Mouse (Mus musculus) MEL (cell line): ENCODE measurements around the gene Abcc4. TPM values are rescaled to one million over a fixed set of nuclear protein-coding genes. Genes with fewer than 3 reads are reported as not detected.

ENCODE experiments used
- DNase-seq: peaks from one replicate; pipeline ENCODE4 v3.0.0; 2011; ENCODE audit warnings: low read depth, low spot score
- H3K27ac ChIP-seq: 2 replicates; pipeline ENCODE4 v1.5.1; 2012; ENCODE audit warnings: low read depth, mild to moderate bottlenecking, control low read depth, low read length, moderate library complexity; ENCODE audit not compliant: control insufficient read depth
- H3K27me3 ChIP-seq, 2 experiments: fragments of 150-350 bp in 1 of 2; sonication (generic) in 1 of 2; 2 replicates each; pipeline ENCODE4 v1.6.1; 2012; ENCODE audit warnings: low read length in 2 of 2, mild to moderate bottlenecking in 2 of 2, improper control_type of control experiment in 1 of 2, moderate library complexity in 1 of 2; ENCODE audit not compliant: insufficient read depth in 2 of 2, control insufficient read depth in 1 of 2
- H3K36me3 ChIP-seq, 2 experiments: 2 replicates each; pipeline ENCODE4 v1.6.1; 2012 to 2014; ENCODE audit warnings: low read length in 2 of 2, improper control_type of control experiment in 1 of 2, inconsistent platforms in 1 of 2, mild to moderate bottlenecking in 1 of 2; ENCODE audit not compliant: insufficient read depth in 2 of 2, control insufficient read depth in 1 of 2
- H3K4me1 ChIP-seq, 2 experiments: fragments of 150-350 bp in 1 of 2; sonication (generic) in 1 of 2; 2 replicates each; pipeline ENCODE4 v1.6.1; 2012; ENCODE audit warnings: low read length in 2 of 2, improper control_type of control experiment in 1 of 2, mild to moderate bottlenecking in 1 of 2; ENCODE audit not compliant: insufficient read depth in 2 of 2, control insufficient read depth in 1 of 2
- H3K4me3 ChIP-seq, 2 experiments: fragments of 150-350 bp in 1 of 2; sonication (generic) in 1 of 2; 2 replicates each; pipeline ENCODE4 v1.5.1; 2012; ENCODE audit warnings: low read depth in 2 of 2, low read length in 2 of 2, mild to moderate bottlenecking in 2 of 2, moderate library complexity in 2 of 2, control low read depth in 1 of 2, improper control_type of control experiment in 1 of 2; ENCODE audit not compliant: control insufficient read depth in 1 of 2, insufficient read depth in 1 of 2
- H3K79me2 ChIP-seq: 2 replicates; pipeline ENCODE4 v1.6.1; 2012; ENCODE audit warnings: mild to moderate bottlenecking, low read length, moderate library complexity; ENCODE audit not compliant: control insufficient read depth, poor library complexity, insufficient read depth
- H3K9ac ChIP-seq: 2 replicates; pipeline ENCODE4 v1.6.1; 2012; ENCODE audit warnings: low read depth, mild to moderate bottlenecking, control low read depth, low read length, moderate library complexity; ENCODE audit not compliant: control insufficient read depth, poor library complexity, severe bottlenecking
- H3K9me3 ChIP-seq: fragments of 150-350 bp; sonication (generic); replicated peaks from 2 replicates; pipeline ENCODE4 v1.6.1; 2012; ENCODE audit warnings: mild to moderate bottlenecking, low read length, improper control_type of control experiment, moderate library complexity; ENCODE audit not compliant: insufficient read depth
- CHD2 ChIP-seq: IDR thresholded peaks from 2 replicates; pipeline ENCODE4 v1.6.1; 2011; ENCODE audit warnings: low read length, improper control_type of control experiment
- E2F4 ChIP-seq: IDR thresholded peaks from 2 replicates; pipeline ENCODE4 v1.6.1; 2011; ENCODE audit warnings: low read depth, low read length, improper control_type of control experiment, borderline replicate concordance
- JUND ChIP-seq: IDR thresholded peaks from 2 replicates; pipeline ENCODE4 v1.6.1; 2011; ENCODE audit warnings: low read depth, mild to moderate bottlenecking, improper control_type of control experiment, low read length
- KAT2A ChIP-seq: conservative IDR thresholded peaks from 2 replicates; pipeline ENCODE4 v1.6.1; 2012; ENCODE audit warnings: low read depth, low read length, improper control_type of control experiment, inconsistent platforms
- MAFK ChIP-seq: IDR thresholded peaks from 2 replicates; pipeline ENCODE4 v1.6.1; 2011; ENCODE audit warnings: low read depth, mild to moderate bottlenecking, low read length, improper control_type of control experiment, borderline replicate concordance
- MEF2A ChIP-seq: IDR thresholded peaks from 2 replicates; pipeline ENCODE4 v1.6.1; 2014; ENCODE audit warnings: low read depth, mild to moderate bottlenecking, inconsistent platforms, low read length, improper control_type of control experiment; ENCODE audit not compliant: poor library complexity, insufficient replicate concordance, severe bottlenecking; ENCODE audit errors: extremely low read depth
- MYC ChIP-seq: IDR thresholded peaks from 2 replicates; pipeline ENCODE4 v1.6.1; 2011; ENCODE audit warnings: low read depth, mild to moderate bottlenecking, low read length, improper control_type of control experiment, moderate library complexity
- NELFE ChIP-seq: IDR thresholded peaks from 2 replicates; pipeline ENCODE4 v1.6.1; 2011; ENCODE audit warnings: low read depth, low read length, improper control_type of control experiment
- NRF1 ChIP-seq: IDR thresholded peaks from 2 replicates; pipeline ENCODE4 v1.6.1; 2014; ENCODE audit warnings: low read depth, mild to moderate bottlenecking, inconsistent platforms, low read length, improper control_type of control experiment, moderate library complexity; ENCODE audit not compliant: poor library complexity, insufficient read depth, severe bottlenecking
- POLR2AphosphoS2 ChIP-seq: IDR thresholded peaks from 2 replicates; pipeline ENCODE4 v1.6.1; 2011; ENCODE audit warnings: low read length, improper control_type of control experiment
- POLR2AphosphoS5 ChIP-seq: IDR thresholded peaks from 2 replicates; pipeline ENCODE4 v1.6.1; 2012; ENCODE audit warnings: low read depth, borderline replicate concordance, mild to moderate bottlenecking, inconsistent platforms, low read length, moderate library complexity, mixed read lengths
- RAD21 ChIP-seq: IDR thresholded peaks from 2 replicates; pipeline ENCODE4 v1.6.1; 2011; ENCODE audit warnings: mild to moderate bottlenecking, low read depth, low read length, improper control_type of control experiment
- RCOR1 ChIP-seq: IDR thresholded peaks from 2 replicates; pipeline ENCODE4 v1.6.1; 2012; ENCODE audit warnings: low read depth, mild to moderate bottlenecking, inconsistent platforms, low read length, improper control_type of control experiment
- TAL1 ChIP-seq: IDR thresholded peaks from 2 replicates; pipeline ENCODE4 v1.6.1; 2012; ENCODE audit warnings: mild to moderate bottlenecking, inconsistent platforms, low read length, moderate library complexity, mixed read lengths
- USF1 ChIP-seq: IDR thresholded peaks from 2 replicates; pipeline ENCODE4 v1.6.1; 2014; ENCODE audit warnings: low read depth, mild to moderate bottlenecking, inconsistent platforms, low read length, improper control_type of control experiment, moderate library complexity
- USF2 ChIP-seq, 2 experiments: IDR thresholded peaks; 2 replicates each; pipeline ENCODE4 v1.6.1; 2011 to 2012; ENCODE audit warnings: improper control_type of control experiment in 2 of 2, low read length in 2 of 2, borderline replicate concordance in 1 of 2, inconsistent platforms in 1 of 2, low read depth in 1 of 2, mild to moderate bottlenecking in 1 of 2; ENCODE audit not compliant: insufficient read depth in 1 of 2
- ZKSCAN1 ChIP-seq: IDR thresholded peaks from 2 replicates; pipeline ENCODE4 v1.6.1; 2012; ENCODE audit warnings: low read depth, mild to moderate bottlenecking, inconsistent platforms, low read length, improper control_type of control experiment, moderate library complexity
- ZMIZ1 ChIP-seq: IDR thresholded peaks from 2 replicates; pipeline ENCODE4 v1.6.1; 2012; ENCODE audit warnings: low read depth, mild to moderate bottlenecking, inconsistent platforms, low read length, improper control_type of control experiment, moderate library complexity
- polyA plus RNA-seq, 2 experiments: library from polyadenylated mRNA; stranded (reverse) in 1 of 2; unstranded in 1 of 2; fragments of >175 nt in 1 of 2; fragments of >200 nt in 1 of 2; gene quantifications; 2 replicates each; pipeline versions ENCODE4 v1.2.1 to v1.2.4; 2012; ENCODE audit warnings: low replicate concordance in 2 of 2, low read depth in 1 of 2; ENCODE audit not compliant: insufficient read length in 2 of 2, insufficient read depth in 1 of 2, missing spikeins in 1 of 2
- total RNA-seq: library from RNA; depleted of rRNA; stranded (reverse); fragments of 300-350 nt; gene quantifications from 2 replicates; pipeline ENCODE4 v1.2.3, GENCODE M21; 2012

Gene Abcc4
- total and polyA plus RNA-seq, 3 experiments: 7.1 to 8.4 TPM; not detected in 1

GRCm38 (mm10) chr14:118667499-118667898 is 38.5 kb downstream of the Abcc4 start:
- no peak for TF ChIP-seq POLR2AphosphoS2
- no peak for TF ChIP-seq MEF2A
- no peak for TF ChIP-seq CHD2
- no peak for TF ChIP-seq ZKSCAN1
- no peak for TF ChIP-seq RCOR1
- no peak for TF ChIP-seq MYC
- TF ChIP-seq POLR2AphosphoS5: no peak
- no peak for TF ChIP-seq E2F4
- no peak for TF ChIP-seq TAL1
- no peaks in the 10 kb centered on the region for H3K36me3 ChIP-seq
- H3K9ac ChIP-seq: no peak overlapping the region

GRCm38 (mm10) chr14:118664661-118665060 is 41.4 kb downstream of the Abcc4 start:
- H3K9ac ChIP-seq: no peak overlapping the region
- DNase-seq: no peak
- H3K79me2 ChIP-seq: no peaks in the 10 kb centered on the region
- no peak overlapping the region for H3K4me3 ChIP-seq
- peaks cover 0 to 3% of the 10 kb centered on the region in 2 experiments; a peak in 1 of 4 replicates for H3K36me3 ChIP-seq
- no peaks in the 10 kb centered on the region for H3K27me3 ChIP-seq
- no peak for TF ChIP-seq E2F4
- no peak for TF ChIP-seq MAFK
- TF ChIP-seq USF2 (IDR thresholded peaks at IDR 0.05; ENCODE audit: borderline replicate concordance in 1 of 2, insufficient read depth in 1 of 2, low read depth in 1 of 2, low read length in 2 of 2): no peak
- TF ChIP-seq JUND: no peak
- no peak for TF ChIP-seq KAT2A
- no peak for TF ChIP-seq NELFE
- TF ChIP-seq USF1: no peak
- TF ChIP-seq ZMIZ1: no peak
- TF ChIP-seq RAD21: no peak
- no peak for TF ChIP-seq NRF1
- no peak for TF ChIP-seq CHD2
- TF ChIP-seq ZKSCAN1: no peak
- no peaks in the 10 kb centered on the region for H3K9me3 ChIP-seq
- H3K4me1 ChIP-seq: peaks cover 0 to 1% of the 10 kb centered on the region in 2 experiments; a peak in 1 of 4 replicates
- no peak overlapping the region for H3K27ac ChIP-seq

More at GRCm38 (mm10) chr14:118667499-118667898, 38.5 kb downstream of the Abcc4 start:
- no peak for DNase-seq
- Histone ChIP-seq H3K27me3 (no peaks in the 10 kb centered on the region), H3K79me2 (no peaks in the 10 kb centered on the region), H3K27ac (no peak overlapping the region), H3K4me1 (no peaks in the 10 kb centered on the region), H3K4me3 (no peak overlapping the region), H3K9me3 (no peaks in the 10 kb centered on the region)
